27 mouse cellular contexts compared by ENCODE assay signal in the genomic region with DNA sequence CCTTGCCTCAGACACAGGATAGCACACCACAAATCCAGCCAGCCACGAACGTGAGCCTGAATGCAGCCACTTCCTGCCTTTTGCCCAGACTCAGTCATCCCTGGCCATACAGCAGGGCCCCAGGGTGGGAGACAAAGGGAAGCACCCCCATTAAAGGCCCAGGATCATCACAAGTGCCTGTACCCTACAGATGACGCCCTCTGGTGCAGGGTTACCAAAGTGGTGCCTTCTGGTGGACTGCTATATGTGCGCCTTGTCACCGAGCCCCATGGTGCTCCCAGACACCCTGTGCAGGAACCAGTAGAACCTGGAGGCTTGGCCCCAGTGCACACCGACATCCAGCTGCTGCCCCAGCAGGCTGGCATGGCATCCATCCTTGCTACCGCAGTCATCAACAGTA. TPM values are rescaled to one million over a fixed set of nuclear protein-coding genes. Genes with fewer than 3 reads are reported as not detected.
DNase-seq lines count a peak whose midpoint lies in the region; ATAC-seq and TF ChIP-seq lines count a peak whose summit lies in the region.
"Had no signal": no experiment of that assay in that cellular context is flagged by ENCODE, and none has a peak within 500 bp of the region (broad histone marks: within the 10 kb centered on the region; RNA-seq: fewer than 3 reads in every experiment).

No protein-coding gene starts in this region.

- H3K4me3 ChIP-seq in cerebellum, adult 2 months (replicated peaks; ENCODE audit: insufficient read depth, low read depth, low read length): no peak overlapping the region
- H3K4me3 ChIP-seq in liver, embryonic 12.5 days: no peak overlapping the region
- H3K4me3 ChIP-seq: embryonic facial prominence, embryonic 10.5 days; embryonic facial prominence, embryonic 13.5 days; erythroblast, embryonic 14.5 days; forebrain, embryonic 12.5 days; forebrain, embryonic 15.5 days; gastrocnemius, adult 2 months; heart, embryonic 13.5 days; hindbrain, embryonic 10.5 days; hindbrain, embryonic 13.5 days; intestine, embryonic 15.5 days had no signal

- H3K4me2 ChIP-seq in liver, embryonic 12.5 days: no peak overlapping the region
- H3K4me2 ChIP-seq: embryonic facial prominence, embryonic 13.5 days; forebrain, embryonic 12.5 days; forebrain, embryonic 15.5 days; heart, embryonic 13.5 days; hindbrain, embryonic 13.5 days; intestine, embryonic 15.5 days had no signal

- peaks cover 100% of the 10 kb centered on the region for H3K36me3 ChIP-seq in liver, embryonic 12.5 days
- H3K36me3 ChIP-seq: forebrain, embryonic 12.5 days; forebrain, embryonic 15.5 days had no signal

- TF ChIP-seq POLR2A in cerebellum, adult 2 months (IDR thresholded peaks at IDR 0.05; ENCODE audit: borderline replicate concordance, insufficient read depth, low read length): no peak

- peaks cover 5% of the 10 kb centered on the region for H3K4me1 ChIP-seq in cerebellum, adult 2 months (ENCODE audit: control insufficient read depth, insufficient read depth, low read length)
- peaks cover 72% of the 10 kb centered on the region for H3K4me1 ChIP-seq in liver, embryonic 12.5 days

- TF ChIP-seq CTCF in cerebellum, adult 2 months (IDR thresholded peaks at IDR 0.05; ENCODE audit: borderline replicate concordance, insufficient read depth, low read depth, low read length): no peak

- DNase-seq in cerebellum, adult 11 months: peak; percentile 21
- DNase-seq in cerebellum, adult 2 months: no peak
- peak; percentile 92 for DNase-seq in heart, adult 11 months
- DNase-seq in heart, postnatal 14 days: no peak
- no peak for DNase-seq in liver
- DNase-seq in kidney, adult 8-10 months: no peak

- intact Hi-C loops in heart, postnatal 14 days (cut with DNase I): loop anchor here (1.0 to 5.0 kb wide), 2 partner anchors 60 to 356 kb away; no protein-coding TSS in a partner anchor

- H3K9ac ChIP-seq in liver, embryonic 12.5 days: no peak overlapping the region
- H3K9ac ChIP-seq: embryonic facial prominence, embryonic 13.5 days; forebrain, embryonic 12.5 days; forebrain, embryonic 15.5 days; intestine, embryonic 15.5 days had no signal

- 88% methylated on average over 7 of the region's 7 CpGs for WGBS in cerebellum, adult 2 months
- WGBS in liver, embryonic 12.5 days (ENCODE audit: insufficient replicate concordance): 94% methylated on average over 7 of the region's 7 CpGs

- H3K27ac ChIP-seq in cerebellum, adult 2 months (ENCODE audit: insufficient read depth, low read length): no peak overlapping the region
- 0 out of 2 replicates have a peak overlapping the region, but pooled peaks have one; percentile 60 for H3K27ac ChIP-seq in liver, embryonic 12.5 days
- H3K27ac ChIP-seq: embryonic facial prominence, embryonic 10.5 days; embryonic facial prominence, embryonic 13.5 days; forebrain, embryonic 12.5 days; forebrain, embryonic 15.5 days; gastrocnemius, adult 2 months; hindbrain, embryonic 13.5 days; intestine, embryonic 15.5 days had no signal

- H3K27me3 ChIP-seq in cerebellum, adult 2 months (ENCODE audit: control insufficient read depth, insufficient read depth, low read length): no peaks in the 10 kb centered on the region; the same call in 1 of the 2 replicates
- no peaks in the 10 kb centered on the region for H3K27me3 ChIP-seq in liver, embryonic 12.5 days (replicated peaks)

- peaks cover 29% of the 10 kb centered on the region for H3K9me3 ChIP-seq in liver, embryonic 12.5 days (replicated peaks)
- H3K9me3 ChIP-seq: embryonic facial prominence, embryonic 10.5 days; embryonic facial prominence, embryonic 13.5 days; forebrain, embryonic 12.5 days; forebrain, embryonic 15.5 days; heart, embryonic 13.5 days; hindbrain, embryonic 10.5 days; hindbrain, embryonic 13.5 days; intestine, embryonic 15.5 days had no signal

- no peak for ATAC-seq in liver, embryonic 12.5 days
- ATAC-seq: forebrain, embryonic 15.5 days; hindbrain, embryonic 16.5 days had no signal

RNA-seq across cellular contexts. Expression of a gene that starts 27.0 kb away (rescaled TPM):
- 0.63 and 1.8 TPM in 2 replicates for polyA plus RNA-seq in cerebellum, adult 2 months (2012; rRNA removed)
- total RNA-seq in heart, postnatal 14 days (2021): not detected
- not detected in 2 replicates for polyA plus RNA-seq in liver, embryonic 12.5 days (2016; fragmentation: Nextera tagmentation; extraction: Ambion mirVana)
- total RNA-seq: adrenal gland, adult 2 months; adrenal gland, postnatal 14 days; adrenal gland, postnatal 4 days; G1E; gastrocnemius, adult 2 months; gastrocnemius, postnatal 14 days; gastrocnemius, postnatal 4 days; heart, adult 18-20 months; heart, postnatal 25 days had no signal
- polyA plus RNA-seq: adrenal gland, adult 2 months; embryonic facial prominence, embryonic 10.5 days; erythroblast, embryonic 14.5 days; forebrain, embryonic 12.5 days; forebrain, embryonic 15.5 days; G1E; heart, embryonic 13.5 days; heart, embryonic 16.5 days; hindbrain, embryonic 10.5 days; hindbrain, embryonic 13.5 days; intestine, embryonic 15.5 days had no signal

RNA-seq across cellular contexts. Expression of a gene that starts 42.9 kb away (rescaled TPM):
- 39.2 and 40.1 TPM in 2 replicates for polyA plus RNA-seq in cerebellum, adult 2 months (2012; rRNA removed)
- total RNA-seq in heart, postnatal 14 days (2021): 10 to 100 TPM; 22.4 to 22.8 TPM
- polyA plus RNA-seq in liver, embryonic 12.5 days (2016; fragmentation: Nextera tagmentation; extraction: Ambion mirVana): 48.7 and 49.1 TPM in 2 replicates

RNA-seq across cellular contexts. Expression of a gene that starts 51.6 kb away (rescaled TPM):
- polyA plus RNA-seq in cerebellum, adult 2 months (2012; rRNA removed): 19.6 and 20.1 TPM in 2 replicates
- total RNA-seq in heart, postnatal 14 days (2021): 10 to 100 TPM; 25.5 to 26.9 TPM
- 27.6 and 28.4 TPM in 2 replicates for polyA plus RNA-seq in liver, embryonic 12.5 days (2016; fragmentation: Nextera tagmentation; extraction: Ambion mirVana)

Comparison
In these comparisons a context has a peak if more than half of its experiments do, and no peak if none do; other contexts are left out.
1. DNase-seq: peak in cerebellum, adult 11 months (single experiment) and heart, adult 11 months (single experiment); none in cerebellum, adult 2 months (0 of 2), heart, postnatal 14 days (0 of 2), liver (single experiment) and kidney, adult 8-10 months (0 of 2).